Mouse (Mus musculus) ES-Bruce4 (cell line): ENCODE results near the gene Zfr2.

Source experiments
- CTCF ChIP-seq: IDR thresholded peaks from one replicate; pipeline ENCODE4 v1.8.1; 2011; ENCODE audit warnings: low read depth, low read length
- EP300 ChIP-seq: IDR thresholded peaks from 2 replicates; pipeline ENCODE4 v1.6.1; 2011; ENCODE audit warnings: low read depth, low read length; ENCODE audit not compliant: insufficient read depth
- POLR2A ChIP-seq: IDR thresholded peaks from one replicate; pipeline ENCODE4 v1.8.1; 2011; ENCODE audit warnings: low read length; ENCODE audit not compliant: insufficient read depth

DNA sequence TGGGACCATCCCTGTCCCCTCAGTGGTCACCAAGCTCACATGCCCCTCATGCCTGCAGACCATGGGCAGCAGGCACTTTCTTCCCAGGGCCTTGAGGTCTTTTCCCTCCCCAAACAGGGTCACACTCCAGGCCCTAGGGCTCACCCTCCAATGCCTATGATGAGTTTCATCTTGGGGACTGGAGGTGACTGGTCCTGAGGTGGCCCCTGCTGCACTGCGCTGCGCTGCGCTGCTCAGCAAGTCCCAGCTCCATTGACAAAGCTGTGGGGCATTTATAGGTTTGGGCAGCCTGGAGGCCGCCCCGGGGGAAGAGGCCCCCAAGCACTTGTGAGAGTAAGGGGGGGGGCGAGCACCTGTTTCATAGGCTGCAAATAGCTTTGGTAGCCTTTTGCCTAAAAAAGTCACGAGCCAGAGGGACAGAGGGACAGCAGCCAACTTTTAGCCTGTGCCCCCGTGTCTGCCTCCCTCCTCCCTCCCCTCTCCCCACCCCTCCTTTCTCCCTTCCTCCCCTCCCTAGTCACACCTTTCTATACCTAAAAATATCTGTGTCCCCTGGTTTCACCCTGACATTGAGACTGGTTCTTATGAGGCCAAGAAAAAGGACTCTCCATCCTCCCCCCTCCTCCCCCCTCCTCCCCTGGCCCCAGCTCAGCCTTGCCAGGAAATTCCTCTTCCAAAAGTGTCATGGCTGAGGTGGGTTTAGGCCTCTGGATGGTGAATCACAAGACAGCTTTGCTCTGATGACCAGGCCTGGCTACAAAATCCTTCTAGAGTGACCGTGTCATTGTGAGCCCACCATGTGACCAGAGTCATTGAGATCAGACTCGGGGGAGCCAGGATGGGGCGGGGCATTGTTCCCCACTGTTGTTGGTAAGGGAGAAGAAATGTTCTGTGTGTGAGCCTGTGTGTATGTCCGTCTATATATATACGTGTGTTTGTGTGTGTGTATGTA is 30.9 kb upstream of the Zfr2 start, which contains the start of gene Nmrk2:
- TF ChIP-seq CTCF (no peak), POLR2A (no peak), EP300 (no peak)
